ENCODE assay signal across 13 mouse cellular contexts in genomic region chr14:122467926-122468841, GRCm38 (mm10). TPM values are rescaled to one million over a fixed set of nuclear protein-coding genes. Genes with fewer than 3 reads are reported as not detected.
DNase-seq lines count a peak whose midpoint lies in the region; ATAC-seq and TF ChIP-seq lines count a peak whose summit lies in the region.
"Had no signal": no experiment of that assay in that cellular context is flagged by ENCODE, and none has a peak within 500 bp of the region (broad histone marks: within the 10 kb centered on the region; RNA-seq: fewer than 3 reads in every experiment).

No protein-coding gene starts in this region.

- H3K27ac ChIP-seq in forebrain, embryonic 14.5 days (ENCODE audit: low read depth, low read length), result peak overlapping the region; percentile 73
- peak overlapping the region; percentile 67 for H3K27ac ChIP-seq in midbrain, embryonic 10.5 days (replicated peaks)
- H3K27ac ChIP-seq in thymus, adult 2 months (ENCODE audit: control insufficient read depth, insufficient read depth, low read length), result no peak overlapping the region
- H3K27ac ChIP-seq: liver, embryonic 15.5 days had no signal

- H3K4me2 ChIP-seq in forebrain, embryonic 14.5 days (ENCODE audit: low read length), result peak overlapping the region; percentile 49
- H3K4me2 ChIP-seq: liver, embryonic 15.5 days had no signal

- peak overlapping the region; percentile 60 for H3K9ac ChIP-seq in forebrain, embryonic 14.5 days (ENCODE audit: low read length)
- H3K9ac ChIP-seq: liver, embryonic 15.5 days had no signal

- peaks cover 5% of the 10 kb centered on the region; the same call in 1 of the 2 replicates for H3K4me1 ChIP-seq in forebrain, embryonic 14.5 days (ENCODE audit: control insufficient read depth, insufficient read depth, low read length)
- peaks cover 70% of the 10 kb centered on the region for H3K4me1 ChIP-seq in midbrain, embryonic 10.5 days
- peaks cover 21% of the 10 kb centered on the region; the same call in 1 of the 2 replicates for H3K4me1 ChIP-seq in thymus, adult 2 months (replicated peaks; ENCODE audit: control insufficient read depth, insufficient read depth, low read length)

- no peak for TF ChIP-seq CTCF in thymus, adult 2 months (IDR thresholded peaks at IDR 0.05; ENCODE audit: borderline replicate concordance, control insufficient read depth, extremely low read depth, insufficient read depth, low read length, poor library complexity)

- no peaks in the 10 kb centered on the region for H3K36me3 ChIP-seq in forebrain, embryonic 14.5 days (ENCODE audit: control insufficient read depth, insufficient read depth, low read length)
- H3K36me3 ChIP-seq in midbrain, embryonic 10.5 days, result no peaks in the 10 kb centered on the region
- H3K36me3 ChIP-seq in thymus, adult 2 months (ENCODE audit: control insufficient read depth, insufficient read depth, low read length), result no peaks in the 10 kb centered on the region
- H3K36me3 ChIP-seq: liver, embryonic 15.5 days had no signal

- no peak for TF ChIP-seq POLR2A in thymus, adult 2 months (IDR thresholded peaks at IDR 0.05; ENCODE audit: control insufficient read depth, extremely low read depth, insufficient read depth, low read length, poor library complexity)

- peak; percentile 87 for DNase-seq in ES-CJ7 (ENCODE audit: low read depth, low spot score)
- peak; percentile 63 for DNase-seq in cerebellum, adult 9-10 months
- DNase-seq in forebrain, embryonic 14.5 days (ENCODE audit: low spot score), result peak; percentile 43
- DNase-seq in midbrain, embryonic 10.5 days (ENCODE audit: low spot score), result peak; percentile 65
- no peak for DNase-seq in urinary bladder, postnatal 4 days (ENCODE audit: low spot score in 2 of 2)
- DNase-seq in heart, postnatal 4 days, result no peak
- DNase-seq in thymus, adult 2 months, result no peak
- DNase-seq in testis, postnatal 10 days (ENCODE audit: low spot score), result no peak
- DNase-seq: gastrocnemius, postnatal 36 days had no signal

- H3K9me3 ChIP-seq in forebrain, embryonic 14.5 days (replicated peaks; ENCODE audit: control insufficient read depth, low read length), result no peaks in the 10 kb centered on the region
- no peaks in the 10 kb centered on the region for H3K9me3 ChIP-seq in midbrain, embryonic 10.5 days (replicated peaks)
- H3K9me3 ChIP-seq: liver, embryonic 15.5 days had no signal

- peak overlapping the region; percentile 9; the same call in 1 of the 2 replicates for H3K4me3 ChIP-seq in forebrain, embryonic 14.5 days (ENCODE audit: low read depth, low read length)
- peak overlapping the region; percentile 43 for H3K4me3 ChIP-seq in midbrain, embryonic 10.5 days
- H3K4me3 ChIP-seq in thymus, adult 2 months (ENCODE audit: control insufficient read depth, insufficient read depth, low read length), result no peak overlapping the region
- H3K4me3 ChIP-seq: liver, embryonic 15.5 days had no signal

- 17% methylated on average over 23 of the region's 23 CpGs for WGBS in forebrain, embryonic 14.5 days
- 4% methylated on average over 23 of the region's 23 CpGs for WGBS in midbrain, embryonic 10.5 days
- 13% methylated on average over 23 of the region's 23 CpGs for WGBS in thymus, adult 2 months

- no peak for ATAC-seq in forebrain, embryonic 14.5 days

- H3K27me3 ChIP-seq in forebrain, embryonic 14.5 days (replicated peaks; ENCODE audit: control insufficient read depth, insufficient read depth, low read length), result peaks cover 42% of the 10 kb centered on the region
- peaks cover 100% of the 10 kb centered on the region for H3K27me3 ChIP-seq in midbrain, embryonic 10.5 days (ENCODE audit: low read depth, poor library complexity, severe bottlenecking)
- H3K27me3 ChIP-seq in thymus, adult 2 months (ENCODE audit: control insufficient read depth, insufficient read depth, low read length), result peaks cover 20% of the 10 kb centered on the region

RNA-seq across cellular contexts. Expression of gene Zic5, which starts 2.7 kb away (rescaled TPM):
- 9.5 and 10.9 TPM in 2 replicates for polyA plus RNA-seq in forebrain, embryonic 14.5 days (2014; fragmentation: Nextera tagmentation; extraction: Ambion mirVana)
- polyA plus RNA-seq in midbrain, embryonic 10.5 days (2016; fragmentation: Nextera tagmentation; extraction: Ambion mirVana), result 13.6 and 15.3 TPM in 2 replicates
- total RNA-seq in heart, postnatal 4 days (2021), result not detected
- not detected in 2 replicates for polyA plus RNA-seq in thymus, adult 2 months (2012; rRNA removed)
- total RNA-seq: gastrocnemius, postnatal 36 days; neutrophil, adult 5-6 weeks had no signal
- polyA plus RNA-seq: liver, embryonic 15.5 days had no signal

RNA-seq across cellular contexts. Expression of gene Zic2, which starts 7.1 kb away (rescaled TPM):
- polyA plus RNA-seq in forebrain, embryonic 14.5 days (2014; fragmentation: Nextera tagmentation; extraction: Ambion mirVana), result 7.3 and 9.8 TPM in 2 replicates
- 5.7 and 6.4 TPM in 2 replicates for polyA plus RNA-seq in midbrain, embryonic 10.5 days (2016; fragmentation: Nextera tagmentation; extraction: Ambion mirVana)
- not detected for total RNA-seq in heart, postnatal 4 days (2021)
- not detected in 2 replicates for polyA plus RNA-seq in thymus, adult 2 months (2012; rRNA removed)
- total RNA-seq: gastrocnemius, postnatal 36 days; MEL; neutrophil, adult 5-6 weeks had no signal
- polyA plus RNA-seq: kidney, embryonic 14.5 days; liver, embryonic 15.5 days had no signal

RNA-seq across cellular contexts. Expression of gene Gm5089, which starts 17.3 kb away (rescaled TPM):
- 0.25 and 0.33 TPM in 2 replicates for polyA plus RNA-seq in forebrain, embryonic 14.5 days (2014; fragmentation: Nextera tagmentation; extraction: Ambion mirVana)
- 0.82 and 1.3 TPM in 2 replicates for polyA plus RNA-seq in midbrain, embryonic 10.5 days (2016; fragmentation: Nextera tagmentation; extraction: Ambion mirVana)
- not detected for total RNA-seq in heart, postnatal 4 days (2021)
- polyA plus RNA-seq in thymus, adult 2 months (2012; rRNA removed), result not detected in 2 replicates
- total RNA-seq: gastrocnemius, postnatal 36 days; MEL; neutrophil, adult 5-6 weeks had no signal
- polyA plus RNA-seq: kidney, embryonic 14.5 days; liver, embryonic 15.5 days had no signal

RNA-seq across cellular contexts. Expression of gene Gm10837, which starts 22.2 kb away (rescaled TPM):
- 0.32 and 0.55 TPM in 2 replicates for polyA plus RNA-seq in forebrain, embryonic 14.5 days (2014; fragmentation: Nextera tagmentation; extraction: Ambion mirVana)
- polyA plus RNA-seq in midbrain, embryonic 10.5 days (2016; fragmentation: Nextera tagmentation; extraction: Ambion mirVana), result 0.07 and 0.25 TPM in 2 replicates
- not detected for total RNA-seq in heart, postnatal 4 days (2021)
- polyA plus RNA-seq in thymus, adult 2 months (2012; rRNA removed), result not detected in 2 replicates
- total RNA-seq: gastrocnemius, postnatal 36 days; MEL; neutrophil, adult 5-6 weeks had no signal
- polyA plus RNA-seq: kidney, embryonic 14.5 days; liver, embryonic 15.5 days had no signal

Comparison
In these comparisons a context has a peak if more than half of its experiments do, and no peak if none do; other contexts are left out.
1. DNase-seq: peak in ES-CJ7 (single experiment), cerebellum, adult 9-10 months (single experiment), forebrain, embryonic 14.5 days (single experiment) and midbrain, embryonic 10.5 days (single experiment); none in urinary bladder, postnatal 4 days (0 of 2), heart, postnatal 4 days (single experiment), thymus, adult 2 months (single experiment) and testis, postnatal 10 days (single experiment).
2. RNA of gene Zic5, which starts 2.7 kb away (polyA plus RNA-seq): 13.6 to 15.3 TPM in midbrain, embryonic 10.5 days and 9.5 to 10.9 TPM in forebrain, embryonic 14.5 days; not detected in thymus, adult 2 months; every median in the first group is over 10 times any median in the second.